In genomic region chr10:119885563-119885962, GRCm38 (mm10) we compare ENCODE assay signal across 12 mouse cellular contexts.
DNase-seq lines count a peak whose midpoint lies in the region; ATAC-seq and TF ChIP-seq lines count a peak whose summit lies in the region.
"Had no signal": no experiment of that assay in that cellular context is flagged by ENCODE, and none has a peak within 500 bp of the region (broad histone marks: within the 10 kb centered on the region; RNA-seq: fewer than 3 reads in every experiment).

No protein-coding gene starts in this region.

- H3K36me3 ChIP-seq in hindbrain, postnatal 0 days (ENCODE audit: insufficient read depth, low read length): no peaks in the 10 kb centered on the region
- no peaks in the 10 kb centered on the region for H3K36me3 ChIP-seq in hindbrain, embryonic 16.5 days (ENCODE audit: control insufficient read depth, insufficient read depth, low read length)
- no peaks in the 10 kb centered on the region for H3K36me3 ChIP-seq in midbrain, embryonic 14.5 days (ENCODE audit: control insufficient read depth, insufficient read depth, low read length)
- no peaks in the 10 kb centered on the region for H3K36me3 ChIP-seq in midbrain, embryonic 15.5 days (replicated peaks)
- H3K36me3 ChIP-seq in forebrain, embryonic 12.5 days (replicated peaks): no peaks in the 10 kb centered on the region
- H3K36me3 ChIP-seq: liver, embryonic 13.5 days; neural tube, embryonic 15.5 days had no signal

- H3K27ac ChIP-seq in hindbrain, postnatal 0 days: no peak overlapping the region
- H3K27ac ChIP-seq in hindbrain, embryonic 16.5 days (ENCODE audit: low read depth, low read length): no peak overlapping the region
- no peak overlapping the region for H3K27ac ChIP-seq in midbrain, embryonic 14.5 days (replicated peaks; ENCODE audit: low read depth, low read length)
- H3K27ac ChIP-seq in midbrain, embryonic 15.5 days: no peak overlapping the region
- H3K27ac ChIP-seq in forebrain, embryonic 12.5 days: no peak overlapping the region
- H3K27ac ChIP-seq: liver, embryonic 13.5 days; neural tube, embryonic 15.5 days had no signal

- peak; percentile 60 for DNase-seq in hindbrain, postnatal 0 days (ENCODE audit: low spot score)
- peak; percentile 62 for DNase-seq in midbrain, embryonic 14.5 days
- no peak for DNase-seq in testis, postnatal 14 days (ENCODE audit: low spot score)
- no peak for DNase-seq in left cerebral cortex, adult 11 months (ENCODE audit: low spot score)
- DNase-seq: cerebellum, adult 9-10 months; kidney, postnatal 10 days; liver, embryonic 13.5 days had no signal

- H3K9ac ChIP-seq in hindbrain, postnatal 0 days (replicated peaks; ENCODE audit: low read length): no peak overlapping the region
- H3K9ac ChIP-seq in hindbrain, embryonic 16.5 days (ENCODE audit: low read depth, low read length): no peak overlapping the region
- H3K9ac ChIP-seq in midbrain, embryonic 14.5 days (replicated peaks; ENCODE audit: low read length): no peak overlapping the region
- H3K9ac ChIP-seq in midbrain, embryonic 15.5 days: no peak overlapping the region
- H3K9ac ChIP-seq in forebrain, embryonic 12.5 days: no peak overlapping the region
- H3K9ac ChIP-seq: liver, embryonic 13.5 days; neural tube, embryonic 15.5 days had no signal

- no peak overlapping the region for H3K4me3 ChIP-seq in hindbrain, postnatal 0 days (ENCODE audit: low read length)
- H3K4me3 ChIP-seq in hindbrain, embryonic 16.5 days (ENCODE audit: low read length): no peak overlapping the region
- no peak overlapping the region for H3K4me3 ChIP-seq in midbrain, embryonic 14.5 days (replicated peaks; ENCODE audit: low read depth, low read length)
- H3K4me3 ChIP-seq in midbrain, embryonic 15.5 days: no peak overlapping the region
- no peak overlapping the region for H3K4me3 ChIP-seq in forebrain, embryonic 12.5 days (replicated peaks)
- H3K4me3 ChIP-seq: liver, embryonic 13.5 days; neural tube, embryonic 15.5 days had no signal

- no peaks in the 10 kb centered on the region for H3K4me1 ChIP-seq in hindbrain, postnatal 0 days (ENCODE audit: insufficient read depth, low read length)
- no peaks in the 10 kb centered on the region; the same call in 1 of the 2 replicates for H3K4me1 ChIP-seq in hindbrain, embryonic 16.5 days (ENCODE audit: control insufficient read depth, insufficient read depth, low read depth, low read length)
- no peaks in the 10 kb centered on the region for H3K4me1 ChIP-seq in midbrain, embryonic 14.5 days (ENCODE audit: control insufficient read depth, insufficient read depth, low read length)
- H3K4me1 ChIP-seq in midbrain, embryonic 15.5 days: 0 out of 2 replicates have a peak, but pooled peaks cover 3% of the 10 kb centered on the region
- peaks cover 5% of the 10 kb centered on the region; the same call in 1 of the 2 replicates for H3K4me1 ChIP-seq in forebrain, embryonic 12.5 days
- H3K4me1 ChIP-seq: liver, embryonic 13.5 days had no signal

- ATAC-seq in hindbrain, postnatal 0 days: no peak
- ATAC-seq in hindbrain, embryonic 16.5 days: no peak
- no peak for ATAC-seq in midbrain, embryonic 14.5 days (ENCODE audit: low FRiP score, low TSS enrichment)
- no peak for ATAC-seq in midbrain, embryonic 15.5 days (replicated peaks)
- 0 out of 2 replicates have a peak, but pooled peaks have one; percentile 15 for ATAC-seq in forebrain, embryonic 12.5 days (ENCODE audit: low FRiP score)
- no peak for ATAC-seq in erythroblast, adult 5-6 weeks (replicated peaks; ENCODE audit: low FRiP score, poor library complexity, severe bottlenecking)

- H3K27me3 ChIP-seq in hindbrain, postnatal 0 days (ENCODE audit: insufficient read depth, low read length): no peaks in the 10 kb centered on the region
- no peaks in the 10 kb centered on the region for H3K27me3 ChIP-seq in hindbrain, embryonic 16.5 days (replicated peaks; ENCODE audit: control insufficient read depth, insufficient read depth, low read length)
- no peaks in the 10 kb centered on the region for H3K27me3 ChIP-seq in midbrain, embryonic 14.5 days (ENCODE audit: control insufficient read depth, insufficient read depth, low read length)
- no peaks in the 10 kb centered on the region for H3K27me3 ChIP-seq in midbrain, embryonic 15.5 days (replicated peaks)
- no peaks in the 10 kb centered on the region for H3K27me3 ChIP-seq in forebrain, embryonic 12.5 days
- H3K27me3 ChIP-seq: liver, embryonic 13.5 days; neural tube, embryonic 15.5 days had no signal

- no peak overlapping the region for H3K4me2 ChIP-seq in hindbrain, postnatal 0 days (ENCODE audit: low read depth, low read length)
- H3K4me2 ChIP-seq in hindbrain, embryonic 16.5 days (ENCODE audit: low read length): no peak overlapping the region
- H3K4me2 ChIP-seq in midbrain, embryonic 14.5 days (ENCODE audit: low read length): no peak overlapping the region
- H3K4me2 ChIP-seq in midbrain, embryonic 15.5 days: no peak overlapping the region
- no peak overlapping the region for H3K4me2 ChIP-seq in forebrain, embryonic 12.5 days
- H3K4me2 ChIP-seq: liver, embryonic 13.5 days had no signal

- peak; percentile 64 for TF ChIP-seq CTCF in hindbrain, postnatal 0 days (IDR thresholded peaks at IDR 0.05; ENCODE audit: low read depth)

- 73% methylated on average over 6 of the region's 6 CpGs for WGBS in hindbrain, postnatal 0 days
- 70% methylated on average over 6 of the region's 6 CpGs for WGBS in hindbrain, embryonic 16.5 days
- 80% methylated on average over 6 of the region's 6 CpGs for WGBS in midbrain, embryonic 14.5 days
- 77% methylated on average over 6 of the region's 6 CpGs for WGBS in midbrain, embryonic 15.5 days
- WGBS in forebrain, embryonic 12.5 days: 71% methylated on average over 6 of the region's 6 CpGs

- no peaks in the 10 kb centered on the region for H3K9me3 ChIP-seq in hindbrain, postnatal 0 days (ENCODE audit: low read length)
- H3K9me3 ChIP-seq in hindbrain, embryonic 16.5 days (ENCODE audit: control insufficient read depth, low read length): no peaks in the 10 kb centered on the region
- no peaks in the 10 kb centered on the region for H3K9me3 ChIP-seq in midbrain, embryonic 14.5 days (ENCODE audit: control insufficient read depth, low read length)
- H3K9me3 ChIP-seq in midbrain, embryonic 15.5 days: no peaks in the 10 kb centered on the region
- peaks cover under 1% of the 10 kb centered on the region; the same call in 1 of the 2 replicates for H3K9me3 ChIP-seq in forebrain, embryonic 12.5 days
- H3K9me3 ChIP-seq: liver, embryonic 13.5 days; neural tube, embryonic 15.5 days had no signal

Comparison
In these comparisons a context has a peak if more than half of its experiments do, and no peak if none do; other contexts are left out.
1. DNase-seq: peak in hindbrain, postnatal 0 days (single experiment) and midbrain, embryonic 14.5 days (single experiment); none in testis, postnatal 14 days (single experiment) and left cerebral cortex, adult 11 months (single experiment).